Mouse (Mus musculus) spleen, postnatal 36 days (tissue): ENCODE results near the gene Rtf1.

Experiments used
- DNase-seq, 2 experiments: peaks; one replicate each; pipeline ENCODE4 v3.0.0; 2022; ENCODE audit warnings: low spot score in 2 of 2, mixed read lengths in 1 of 2

Rtf1 gene

GRCm38 (mm10) chr2:119727762-119728416 is 53.0 kb downstream of the Rtf1 start:
- DNase-seq = no peak

GRCm38 (mm10) chr2:119730735-119731134 is 55.9 kb downstream of the Rtf1 start:
- no peak for DNase-seq

GRCm38 (mm10) chr2:119737124-119737523 is 62.3 kb downstream of the Rtf1 start:
- DNase-seq = no peak

- DNase-seq = no peak
These were observed 65.7 kb downstream of the Rtf1 start for GRCm38 (mm10) chr2:119740567-119740966.

- peak; percentile 66 to 72 for DNase-seq
These were observed 66.9 kb downstream of the Rtf1 start, which contains the start of gene Itpka for GRCm38 (mm10) chr2:119741581-119742411. Itpka (plus strand) TSS chr2:119742337.

- peak; percentile 33 to 38 for DNase-seq
These were observed 67.8 kb downstream of the Rtf1 start for GRCm38 (mm10) chr2:119742461-119743175.

- no peak for DNase-seq
These were observed 68.4 kb downstream of the Rtf1 start for GRCm38 (mm10) chr2:119743176-119743807.

- no peak for DNase-seq
These were observed 68.9 kb downstream of the Rtf1 start for GRCm38 (mm10) chr2:119743808-119744162.

- DNase-seq = peak; percentile 31
These were observed 69.6 kb downstream of the Rtf1 start for GRCm38 (mm10) chr2:119744163-119745111.

- DNase-seq = peak in 1 of 2 experiments; percentile 33
These were observed 70.4 kb downstream of the Rtf1 start for GRCm38 (mm10) chr2:119745281-119745680.

- DNase-seq = no peak
These were observed 72.7 kb downstream of the Rtf1 start for GRCm38 (mm10) chr2:119747554-119747953.

GRCm38 (mm10) chr2:119749260-119749659 is 74.4 kb downstream of the Rtf1 start:
- no peak for DNase-seq

- DNase-seq = no peak
These were observed 82.8 kb downstream of the Rtf1 start for GRCm38 (mm10) chr2:119757601-119758100.

GRCm38 (mm10) chr2:119758101-119758843 is 83.4 kb downstream of the Rtf1 start:
- DNase-seq = peak; percentile 12 to 32

- peak; percentile 67 to 73 for DNase-seq
These were observed 84.3 kb downstream of the Rtf1 start for GRCm38 (mm10) chr2:119758844-119759835.

- DNase-seq = no peak
These were observed 85.4 kb downstream of the Rtf1 start, which contains the start of gene Ltk for GRCm38 (mm10) chr2:119760251-119760650. Ltk (minus strand) TSS chr2:119760431.

- DNase-seq = peak; percentile 56 to 60
These were observed 87.4 kb downstream of the Rtf1 start for GRCm38 (mm10) chr2:119762276-119762675.

GRCm38 (mm10) chr2:119763924-119764323 is 89.1 kb downstream of the Rtf1 start:
- DNase-seq = no peak
